Mouse (Mus musculus): ENCODE data around the gene Olfr1388. TPM values are rescaled to one million over a fixed set of nuclear protein-coding genes. Genes with fewer than 3 reads are reported as not detected.
"Not testable (repeated sequence)": the region's sequence is repeated elsewhere in the genome, so short reads cannot be mapped to it uniquely, and the experiment has no call there.

The Olfr1388 gene
- under 1 TPM; 0.07 to 0.08 TPM for total RNA-seq (2021)
- long read RNA-seq, experiment 1: 0 reads
- long read RNA-seq, experiment 2: 0 reads

DNA sequence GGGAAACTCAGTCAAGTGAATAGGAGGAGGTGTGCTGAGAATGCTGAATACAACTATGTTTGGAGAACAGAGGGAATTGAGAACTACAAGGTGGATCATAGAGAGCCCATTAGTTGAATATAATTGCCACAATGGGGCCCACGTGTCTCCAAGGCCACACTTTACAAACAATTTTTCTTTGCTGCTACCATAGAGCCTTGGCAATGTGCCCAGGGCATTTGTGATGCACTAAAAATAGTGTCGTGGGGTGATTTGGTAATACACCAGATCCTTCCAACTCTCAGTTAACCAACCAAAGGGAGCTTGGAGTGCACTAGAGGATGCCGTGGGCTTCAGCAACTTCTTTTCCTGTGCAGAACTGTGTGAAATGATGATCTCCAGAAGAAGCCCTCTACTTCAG lies at the start of gene Olfr1388:
Gene Olfr1388, plus strand, starts transcription at position 214 of the 400 bp plus-strand sequence.
- no peak for DNase-seq
- intact Hi-C loops (cut with DNase I; ENCODE audit: low total_unique reads): no loop called here

DNA sequence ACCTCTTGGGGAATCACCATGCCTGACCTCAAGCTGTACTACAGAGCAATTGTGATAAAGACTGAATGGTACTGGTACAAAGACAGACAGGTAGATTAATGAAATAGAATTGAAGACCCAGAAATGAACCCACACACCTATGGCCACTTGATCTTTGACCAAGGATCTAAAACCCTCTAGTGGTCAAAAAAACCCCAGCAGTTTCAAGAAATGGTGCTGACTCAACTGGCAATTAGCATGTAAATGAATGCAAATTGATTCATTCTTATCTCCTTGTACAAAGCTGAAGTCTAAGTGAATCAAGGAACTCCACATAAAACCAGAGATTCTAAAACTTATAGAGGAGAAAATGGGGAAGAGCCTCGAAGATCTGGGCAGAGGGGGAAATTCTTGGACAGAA lies 43.7 kb upstream of the Olfr1388 start:
- DNase-seq; intact Hi-C loops (cut with DNase I; ENCODE audit: low total_unique reads): not testable (repeated sequence)

- DNase-seq: no peak
- intact Hi-C loops (cut with DNase I; ENCODE audit: low total_unique reads): no loop called here
Measured at GRCm38 (mm10) chr11:49406784-49407183, 29.6 kb upstream of the Olfr1388 start.

- intact Hi-C loops (cut with DNase I; ENCODE audit: low total_unique reads): no loop called here
- no peak for DNase-seq
Measured at GRCm38 (mm10) chr11:49410540-49410939, 25.9 kb upstream of the Olfr1388 start.

DNA sequence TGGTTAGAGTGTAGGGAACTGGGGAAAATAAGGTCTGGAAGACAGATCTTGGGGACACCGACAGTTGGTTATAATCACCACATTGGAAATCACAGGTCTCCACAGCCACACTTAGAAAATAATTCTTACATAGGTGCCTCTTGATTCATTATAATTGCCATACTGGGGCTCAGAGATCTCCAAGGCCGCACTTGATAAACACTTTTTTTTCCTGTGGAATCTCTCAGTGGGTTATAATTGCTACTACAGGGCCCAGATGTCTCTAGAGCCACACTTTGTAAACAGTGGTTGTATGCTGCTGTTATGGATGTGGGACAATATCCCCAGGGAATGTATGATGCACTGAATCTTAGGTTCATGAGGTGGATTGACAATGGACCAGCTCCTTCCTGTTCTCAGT lies 13.7 kb upstream of the Olfr1388 start, which contains the start of gene Olfr1389:
Gene Olfr1389, plus strand, starts transcription at position 301 of the 400 bp plus-strand sequence.
- intact Hi-C loops (cut with DNase I; ENCODE audit: low total_unique reads): no loop called here

DNA sequence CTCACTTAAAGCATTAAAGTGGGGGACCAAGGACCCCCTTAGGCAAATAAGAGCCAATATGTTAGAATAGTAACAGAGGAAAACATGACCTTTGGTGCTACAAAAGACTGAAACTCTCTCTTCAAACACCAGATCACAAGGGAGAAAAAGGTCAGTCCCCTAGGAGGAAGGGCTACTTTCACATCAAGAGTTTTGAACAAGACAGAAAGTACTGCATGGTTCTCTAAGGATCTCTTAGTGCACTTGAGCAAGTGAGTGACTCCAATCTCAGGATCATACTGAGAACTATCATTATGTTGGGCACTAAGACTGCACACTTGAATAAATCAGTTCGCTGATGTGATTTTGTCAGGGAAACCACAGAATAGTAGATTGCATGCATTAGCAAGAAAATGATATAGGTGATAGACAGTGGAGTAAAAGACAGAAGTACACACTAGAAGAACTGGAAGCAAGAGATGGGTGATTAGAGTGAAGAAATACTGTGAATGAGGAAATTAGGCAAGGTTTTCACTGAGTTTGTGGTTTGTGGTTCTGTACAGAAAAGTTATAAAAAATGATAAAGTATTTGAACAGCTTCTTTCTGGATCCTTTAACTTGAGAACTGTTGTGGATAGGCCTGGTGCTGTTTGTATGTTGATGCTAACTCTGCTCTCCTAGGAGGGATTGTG lies 11.0 kb upstream of the Olfr1388 start:
- intact Hi-C loops (cut with DNase I; ENCODE audit: low total_unique reads): no loop called here
- no peak for DNase-seq

More for the DNA sequence above, 13.7 kb upstream of the Olfr1388 start, which contains the start of gene Olfr1389:
- no peak for DNase-seq

DNA sequence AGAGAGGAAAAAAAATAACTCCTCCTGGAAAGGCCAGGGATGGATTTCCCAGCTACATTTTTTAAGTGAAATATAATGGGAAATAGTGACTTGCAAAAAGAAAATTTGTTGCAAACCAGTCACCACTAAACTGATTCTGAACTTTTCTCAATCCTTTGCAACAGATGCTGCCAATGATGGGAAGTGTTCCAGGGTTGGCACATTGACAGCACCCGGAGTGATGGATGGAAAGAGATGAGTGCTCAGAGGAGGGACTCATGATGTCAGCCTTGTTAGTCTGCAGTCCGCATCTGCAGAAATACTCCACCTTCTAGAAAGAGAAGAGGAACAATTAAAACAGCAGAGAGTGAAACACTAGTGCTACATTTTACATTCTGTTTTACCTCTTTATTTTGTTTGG lies 6.8 kb upstream of the Olfr1388 start:
- DNase-seq: no peak
- intact Hi-C loops (cut with DNase I; ENCODE audit: low total_unique reads): no loop called here

DNA sequence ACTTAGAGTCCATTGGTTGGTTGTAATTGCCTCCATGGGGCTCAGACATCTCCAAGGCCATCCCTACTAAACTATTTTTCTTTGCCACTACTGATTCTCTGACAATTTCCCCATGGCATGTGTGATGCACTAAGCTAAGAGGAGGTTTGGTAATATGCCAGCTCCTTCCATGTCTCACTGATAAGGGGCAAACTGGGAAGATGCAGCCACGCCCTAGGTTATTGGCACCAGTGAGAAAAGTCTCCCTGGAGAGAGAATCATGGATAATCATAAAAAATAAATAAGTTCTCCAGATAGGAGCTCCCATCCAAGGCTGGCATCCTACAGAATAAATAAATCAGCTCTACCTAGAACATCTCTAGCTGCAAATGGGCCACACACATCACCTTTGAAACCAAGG lies 18.6 kb downstream of the Olfr1388 start, which contains the start of gene Olfr1387:
Gene Olfr1387, plus strand, starts transcription at position 301 of the 400 bp plus-strand sequence.
- DNase-seq: no peak
- intact Hi-C loops (cut with DNase I; ENCODE audit: low total_unique reads): no loop called here

- intact Hi-C loops (cut with DNase I; ENCODE audit: low total_unique reads); DNase-seq: not testable (repeated sequence)
Measured at GRCm38 (mm10) chr11:49464746-49465145, 28.3 kb downstream of the Olfr1388 start, which contains the start of gene Olfr1386. Gene Olfr1386 (plus strand): TSS chr11:49465046.

DNA sequence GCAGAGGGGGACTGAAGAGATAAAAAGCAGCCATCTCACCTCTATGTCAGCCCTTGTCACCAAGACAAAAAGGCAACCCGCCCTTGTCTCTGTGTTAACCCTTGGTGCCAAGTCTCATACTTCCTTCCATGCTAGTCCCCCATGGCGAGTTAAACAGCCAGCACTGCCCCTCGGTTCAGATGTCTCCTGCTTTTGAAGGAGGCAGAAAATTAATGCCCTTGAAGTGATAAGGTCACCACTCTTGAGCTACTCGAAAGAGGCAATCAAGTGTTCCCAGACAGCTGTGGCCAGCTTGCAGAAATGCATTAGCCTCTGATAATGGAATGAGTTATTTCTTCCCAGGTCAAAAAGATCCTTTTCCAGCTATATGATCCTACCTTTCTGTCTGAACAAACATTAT lies 49.5 kb downstream of the Olfr1388 start:
- intact Hi-C loops (cut with DNase I; ENCODE audit: low total_unique reads): no loop called here
- DNase-seq: no peak

DNA sequence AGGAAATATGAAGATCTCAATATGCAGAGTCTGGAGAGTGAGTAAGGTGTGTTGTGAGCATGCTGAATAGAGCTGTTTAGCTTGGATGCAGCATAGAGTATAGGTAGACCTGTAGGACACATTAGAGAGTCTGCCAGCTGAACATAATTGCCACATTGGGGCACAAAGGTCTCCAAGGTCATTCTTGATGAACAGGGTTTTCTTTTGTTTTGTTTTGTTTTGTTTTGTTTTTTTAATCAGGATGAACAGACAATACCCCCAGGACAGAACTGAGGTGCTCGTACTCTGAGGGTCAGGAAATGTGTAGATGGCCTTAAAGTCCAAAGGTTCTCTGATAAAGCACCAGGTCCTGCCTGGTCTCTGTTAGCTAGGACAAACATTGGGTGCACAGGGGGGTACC lies 52.3 kb downstream of the Olfr1388 start, which contains the start of gene Olfr1385:
Gene Olfr1385, plus strand, starts transcription at position 301 of the 400 bp plus-strand sequence.
- DNase-seq; intact Hi-C loops (cut with DNase I; ENCODE audit: low total_unique reads): not testable (repeated sequence)

Other genes starting within 250 kb of the Olfr1388 start
- 1 to 10 TPM; 4.8 to 9.0 TPM for gene Btnl9, start 249.5 kb upstream of the Olfr1388 start, total RNA-seq (2021)
- 10 to 100 TPM; 16.5 to 18.1 TPM for gene Zfp62, start 233.3 kb upstream of the Olfr1388 start, total RNA-seq (2021)
- gene Mgat1, start 192.4 kb upstream of the Olfr1388 start, total RNA-seq (2021): 10 to 100 TPM; 35.7 to 39.5 TPM
- under 1 TPM in 1 of 2 experiments, not detected in 1; 0.23 TPM for gene Olfr1393, start 158.3 kb upstream of the Olfr1388 start, total RNA-seq (2021)
- gene Olfr1392, start 151.3 kb upstream of the Olfr1388 start, total RNA-seq (2021): not detected
- not detected for gene Olfr10, start 131.9 kb upstream of the Olfr1388 start, total RNA-seq (2021)
- not detected for gene Olfr1391, start 113.9 kb upstream of the Olfr1388 start, total RNA-seq (2021)
- gene Olfr1390, start 101.4 kb upstream of the Olfr1388 start, total RNA-seq (2021): not detected
- not detected for gene Olfr1389, start 13.6 kb upstream of the Olfr1388 start, total RNA-seq (2021)
- not detected for gene Olfr1387, start 18.7 kb downstream of the Olfr1388 start, total RNA-seq (2021)
- gene Olfr1386, start 28.4 kb downstream of the Olfr1388 start, total RNA-seq (2021): not detected
- not detected for gene Olfr1385, start 52.4 kb downstream of the Olfr1388 start, total RNA-seq (2021)
- gene Olfr1384, start 70.1 kb downstream of the Olfr1388 start, total RNA-seq (2021): not detected
- gene Olfr1383, start 83.0 kb downstream of the Olfr1388 start, total RNA-seq (2021): not detected
- not detected for gene Olfr1382, start 91.6 kb downstream of the Olfr1388 start, total RNA-seq (2021)
- not detected for gene Olfr1381, start 106.8 kb downstream of the Olfr1388 start, total RNA-seq (2021)
- gene Olfr1380, start 120.3 kb downstream of the Olfr1388 start, total RNA-seq (2021): not detected
- 1 to 10 TPM; 4.0 to 4.3 TPM for gene Flt4, start 172.6 kb downstream of the Olfr1388 start, total RNA-seq (2021)
- not detected for gene Scgb3a1, start 227.0 kb downstream of the Olfr1388 start, total RNA-seq (2021)

Data from gastrocnemius, postnatal 14 days (tissue).